Mouse (Mus musculus): ENCODE measurements at regions not wholly inside any gene's neighbourhood (a gene's known extent, or its start where the extent isn't known, plus 50 kb on each side); places are given as distances from the start of the nearest gene placed in this dataset.

DNA sequence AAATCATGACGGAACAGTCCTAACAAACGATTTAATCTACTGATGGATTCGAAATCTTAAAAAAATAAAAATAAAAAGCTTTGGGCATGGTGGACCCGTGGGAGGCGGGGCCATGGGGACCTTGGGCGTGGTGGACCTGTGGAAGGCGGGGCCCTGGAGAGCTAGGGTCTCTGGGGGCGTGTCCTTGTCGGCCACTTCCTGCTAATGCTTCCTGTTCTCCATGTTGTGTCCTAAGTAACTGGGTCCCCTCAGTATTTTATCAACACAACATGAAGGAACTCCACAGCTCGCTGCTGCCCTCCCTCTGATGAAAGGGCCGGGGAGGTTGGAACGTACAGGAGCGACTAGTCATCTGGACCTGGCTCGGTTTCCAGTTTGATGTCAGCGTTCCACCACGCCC is 75.3 kb upstream of the Plekha5 start:
- H3K9me3 ChIP-seq (replicated peaks; ENCODE audit: control insufficient read depth, low read length) = no peaks in the 10 kb centered on the region
- H3K4me1 ChIP-seq (ENCODE audit: control insufficient read depth, insufficient read depth, low read length) = no peaks in the 10 kb centered on the region
- H3K4me2 ChIP-seq = no peak overlapping the region
- no peak overlapping the region for H3K4me3 ChIP-seq (ENCODE audit: low read depth, low read length)
- WGBS (ENCODE audit: insufficient replicate concordance) = 87% methylated on average over 16 of the region's 16 CpGs
- no peaks in the 10 kb centered on the region for H3K36me3 ChIP-seq (ENCODE audit: control insufficient read depth, insufficient read depth, low read length)
- no peak overlapping the region for H3K9ac ChIP-seq (ENCODE audit: low read depth, low read length)
- H3K27ac ChIP-seq (ENCODE audit: low read depth, low read length) = no peak overlapping the region
- ATAC-seq (replicated peaks; ENCODE audit: insufficient number of reproducible peaks, low FRiP score, low TSS enrichment) = no peak
- no peaks in the 10 kb centered on the region for H3K27me3 ChIP-seq (ENCODE audit: control insufficient read depth, insufficient read depth, low read length)

DNA sequence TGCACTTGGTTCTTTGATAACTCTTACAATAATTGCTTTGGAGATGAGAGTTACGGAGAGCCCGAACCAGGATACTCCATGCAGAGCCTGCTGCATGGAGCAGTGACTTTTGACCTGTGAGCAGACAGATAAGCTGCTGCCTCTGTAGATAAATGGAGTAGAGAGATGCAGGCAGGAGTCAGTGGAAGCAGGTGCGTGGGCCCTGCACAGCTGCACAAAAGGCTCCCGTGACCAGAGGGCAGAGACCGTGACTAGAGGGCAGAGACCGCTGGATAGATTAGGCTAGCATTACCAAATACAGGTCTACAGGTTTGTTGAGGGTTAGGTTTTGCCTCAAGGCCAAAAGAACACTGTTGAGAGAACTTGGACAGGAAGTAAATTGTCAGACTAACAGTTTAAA is 76.9 kb upstream of the Plekha5 start:
- WGBS (ENCODE audit: insufficient replicate concordance) = 77% methylated on average over 6 of the region's 6 CpGs
- no peak overlapping the region for H3K4me3 ChIP-seq (ENCODE audit: low read depth, low read length)
- H3K9ac ChIP-seq (ENCODE audit: low read depth, low read length) = no peak overlapping the region
- H3K4me2 ChIP-seq = no peak overlapping the region
- no peaks in the 10 kb centered on the region for H3K4me1 ChIP-seq (ENCODE audit: control insufficient read depth, insufficient read depth, low read length)
- no peaks in the 10 kb centered on the region for H3K36me3 ChIP-seq (ENCODE audit: control insufficient read depth, insufficient read depth, low read length)
- H3K27ac ChIP-seq (ENCODE audit: low read depth, low read length) = no peak overlapping the region
- no peak for ATAC-seq (replicated peaks; ENCODE audit: insufficient number of reproducible peaks, low FRiP score, low TSS enrichment)
- H3K9me3 ChIP-seq (replicated peaks; ENCODE audit: control insufficient read depth, low read length) = no peaks in the 10 kb centered on the region
- H3K27me3 ChIP-seq (ENCODE audit: control insufficient read depth, insufficient read depth, low read length) = no peaks in the 10 kb centered on the region

DNA sequence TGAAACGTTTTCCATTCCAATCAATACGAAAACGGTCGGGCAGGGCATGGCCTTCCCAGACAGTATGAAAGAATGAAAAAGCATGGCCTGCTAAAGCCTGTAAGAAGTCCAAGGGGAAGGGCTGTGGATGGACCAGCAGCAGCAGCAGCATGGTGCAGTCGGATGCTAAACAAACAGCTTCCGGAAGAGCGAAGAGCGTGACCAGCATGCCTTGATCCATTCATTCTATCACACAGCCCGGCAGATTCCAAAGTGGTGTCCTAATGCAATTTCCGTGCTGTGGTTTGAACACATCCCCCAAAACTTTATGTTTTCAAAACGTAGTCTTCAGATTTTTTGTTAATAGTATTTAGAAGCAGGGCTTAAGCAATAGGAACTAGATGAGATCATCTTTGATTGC is 80.2 kb upstream of the Plekha5 start:
- Histone ChIP-seq H3K4me2 (no peak overlapping the region), H3K36me3 (ENCODE audit: control insufficient read depth, insufficient read depth, low read length) (no peaks in the 10 kb centered on the region), H3K9ac (ENCODE audit: low read depth, low read length) (no peak overlapping the region), H3K27me3 (ENCODE audit: control insufficient read depth, insufficient read depth, low read length) (no peaks in the 10 kb centered on the region), H3K4me1 (ENCODE audit: control insufficient read depth, insufficient read depth, low read length) (no peaks in the 10 kb centered on the region), H3K9me3 (replicated peaks; ENCODE audit: control insufficient read depth, low read length) (no peaks in the 10 kb centered on the region), H3K4me3 (ENCODE audit: low read depth, low read length) (no peak overlapping the region), H3K27ac (ENCODE audit: low read depth, low read length) (no peak overlapping the region)
- no peak for ATAC-seq (replicated peaks; ENCODE audit: insufficient number of reproducible peaks, low FRiP score, low TSS enrichment)
- 79% methylated on average over 11 of the region's 11 CpGs for WGBS (ENCODE audit: insufficient replicate concordance)

DNA sequence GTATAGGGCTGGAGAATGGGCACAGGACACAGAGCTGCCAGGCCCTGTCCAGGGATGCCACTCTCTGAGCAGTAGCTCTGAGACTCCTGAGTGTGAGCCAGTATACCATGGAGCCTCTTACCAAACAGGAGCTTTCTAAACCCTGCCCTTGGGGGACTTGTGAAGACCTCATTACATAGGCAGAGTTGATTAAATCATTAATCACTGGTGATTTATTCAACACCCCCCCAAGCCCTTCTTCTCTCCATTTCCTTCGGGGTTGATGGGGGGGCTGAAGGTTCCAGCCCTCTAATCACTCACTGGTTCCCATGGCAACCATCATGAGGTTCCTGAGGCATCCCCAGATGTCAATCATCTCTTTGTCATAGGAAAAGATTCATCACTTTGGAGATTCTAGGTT is 81.0 kb upstream of the Plekha5 start:
- no peak for ATAC-seq (replicated peaks; ENCODE audit: insufficient number of reproducible peaks, low FRiP score, low TSS enrichment)
- Histone ChIP-seq H3K27me3 (ENCODE audit: control insufficient read depth, insufficient read depth, low read length) (no peaks in the 10 kb centered on the region), H3K4me2 (no peak overlapping the region), H3K9me3 (replicated peaks; ENCODE audit: control insufficient read depth, low read length) (no peaks in the 10 kb centered on the region), H3K27ac (ENCODE audit: low read depth, low read length) (no peak overlapping the region), H3K4me1 (ENCODE audit: control insufficient read depth, insufficient read depth, low read length) (0 out of 2 replicates have a peak, but pooled peaks cover 2% of the 10 kb centered on the region), H3K36me3 (ENCODE audit: control insufficient read depth, insufficient read depth, low read length) (no peaks in the 10 kb centered on the region), H3K4me3 (ENCODE audit: low read depth, low read length) (no peak overlapping the region), H3K9ac (ENCODE audit: low read depth, low read length) (no peak overlapping the region)
- 63% methylated on average over 1 of the region's 1 CpGs for WGBS (ENCODE audit: insufficient replicate concordance)

DNA sequence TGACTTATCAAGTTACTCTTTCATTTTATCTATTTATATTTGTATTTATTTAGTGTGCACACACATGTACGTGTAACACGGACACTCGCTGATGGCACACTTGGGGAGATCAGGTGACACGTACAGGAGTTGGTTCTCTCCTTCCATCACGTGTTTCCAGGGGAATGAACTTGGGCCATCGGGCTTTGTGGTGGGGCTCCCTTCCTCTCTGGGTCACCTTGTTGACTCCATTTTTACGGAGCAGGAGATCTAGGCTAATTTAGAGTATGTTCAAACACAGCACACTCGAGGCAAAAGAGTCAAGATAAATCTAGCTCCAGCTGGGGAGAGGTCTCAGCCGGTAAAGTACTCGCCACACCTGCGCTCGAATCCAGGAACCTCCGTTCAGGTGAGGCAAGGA is 84.1 kb upstream of the Plekha5 start:
- no peaks in the 10 kb centered on the region for H3K36me3 ChIP-seq (ENCODE audit: control insufficient read depth, insufficient read depth, low read length)
- no peak for ATAC-seq (replicated peaks; ENCODE audit: insufficient number of reproducible peaks, low FRiP score, low TSS enrichment)
- no peak overlapping the region for H3K27ac ChIP-seq (ENCODE audit: low read depth, low read length)

DNA sequence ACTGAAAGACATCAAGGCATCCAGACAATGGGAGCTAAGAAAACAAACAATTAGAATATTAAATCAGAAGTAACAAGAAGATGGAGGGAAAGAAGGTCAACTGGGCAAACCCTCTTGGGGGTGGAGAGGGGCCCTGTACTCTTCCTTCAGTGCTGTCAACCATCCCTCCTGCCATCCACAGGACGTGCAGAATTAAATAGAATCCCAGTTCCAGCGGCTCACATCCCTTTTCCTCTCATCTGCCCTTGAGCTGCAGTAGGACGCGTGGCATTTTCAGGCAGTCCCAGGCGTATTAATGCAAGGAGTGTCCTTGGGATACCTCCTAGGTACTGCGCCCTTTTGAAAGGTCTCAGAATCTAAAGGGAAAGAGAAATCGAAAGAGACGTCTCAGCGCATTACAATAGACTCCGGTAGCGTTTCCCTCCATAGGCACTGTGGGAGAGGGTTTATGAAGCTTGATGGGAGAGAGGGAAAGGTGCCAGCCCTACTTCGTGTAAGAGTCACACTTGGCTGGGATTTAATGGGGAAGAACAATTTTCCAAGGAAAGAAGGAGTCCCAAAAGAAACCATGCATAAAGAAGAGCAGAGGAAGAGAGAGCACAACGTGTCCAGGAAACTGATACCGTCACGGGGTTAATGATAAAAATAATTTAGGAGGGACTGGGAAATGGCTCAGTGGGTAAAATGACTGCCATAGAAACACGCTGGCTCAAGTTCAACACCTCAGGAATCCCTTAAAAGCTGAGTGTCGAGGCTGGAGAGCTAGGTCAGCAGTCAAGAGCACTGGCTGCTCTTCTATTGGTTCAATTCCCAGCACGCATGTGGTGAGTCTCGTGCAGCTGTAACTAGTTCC is 85.7 kb upstream of the Plekha5 start:
- no peak for ATAC-seq (replicated peaks; ENCODE audit: insufficient number of reproducible peaks, low FRiP score, low TSS enrichment)
- 0 out of 2 replicates have a peak overlapping the region, but pooled peaks have one; percentile 22 for H3K4me3 ChIP-seq (ENCODE audit: low read depth, low read length)
- peak overlapping the region; percentile 52 for H3K4me2 ChIP-seq
- peak overlapping the region; percentile 22; the same call in 1 of the 2 replicates for H3K9ac ChIP-seq (ENCODE audit: low read depth, low read length)
- no peaks in the 10 kb centered on the region for H3K36me3 ChIP-seq (ENCODE audit: control insufficient read depth, insufficient read depth, low read length)
- no peaks in the 10 kb centered on the region for H3K27me3 ChIP-seq (ENCODE audit: control insufficient read depth, insufficient read depth, low read length)
- 0 out of 2 replicates have a peak, but pooled peaks cover 2% of the 10 kb centered on the region for H3K4me1 ChIP-seq (ENCODE audit: control insufficient read depth, insufficient read depth, low read length)
- WGBS (ENCODE audit: insufficient replicate concordance) = 41% methylated on average over 19 of the region's 19 CpGs
- H3K9me3 ChIP-seq (replicated peaks; ENCODE audit: control insufficient read depth, low read length) = no peaks in the 10 kb centered on the region
- H3K27ac ChIP-seq (ENCODE audit: low read depth, low read length) = no peak overlapping the region

More for the DNA sequence above, 84.1 kb upstream of the Plekha5 start:
- WGBS (ENCODE audit: insufficient replicate concordance) = 62% methylated on average over 13 of the region's 13 CpGs
- H3K9ac ChIP-seq (ENCODE audit: low read depth, low read length) = no peak overlapping the region
- H3K9me3 ChIP-seq (replicated peaks; ENCODE audit: control insufficient read depth, low read length) = no peaks in the 10 kb centered on the region
- H3K4me3 ChIP-seq (ENCODE audit: low read depth, low read length) = no peak overlapping the region
- H3K27me3 ChIP-seq (ENCODE audit: control insufficient read depth, insufficient read depth, low read length) = no peaks in the 10 kb centered on the region
- no peak overlapping the region for H3K4me2 ChIP-seq
- H3K4me1 ChIP-seq (ENCODE audit: control insufficient read depth, insufficient read depth, low read length) = 0 out of 2 replicates have a peak, but pooled peaks cover 2% of the 10 kb centered on the region

DNA sequence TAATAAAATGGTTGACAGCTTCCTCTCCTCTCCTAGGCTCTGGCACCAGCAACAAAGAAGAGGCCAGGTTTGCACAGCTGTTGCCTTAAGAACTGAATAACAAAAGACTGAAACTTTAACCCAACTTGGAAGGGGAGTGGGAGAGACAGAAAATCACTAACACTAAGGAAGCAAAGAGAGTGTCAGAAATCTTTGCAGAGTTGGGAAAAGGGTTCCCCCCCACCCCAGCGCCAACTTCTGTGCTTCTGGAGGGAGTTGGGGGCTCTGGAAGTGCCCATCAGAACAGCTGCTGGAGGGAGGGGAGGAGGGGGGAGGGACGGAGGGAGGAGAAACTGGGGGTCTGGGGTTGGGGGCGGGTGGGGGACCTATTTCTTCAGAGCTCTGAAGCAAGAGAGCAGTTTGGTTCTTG is 86.8 kb upstream of the Plekha5 start:
- H3K9me3 ChIP-seq (replicated peaks; ENCODE audit: control insufficient read depth, low read length) = no peaks in the 10 kb centered on the region
- H3K4me2 ChIP-seq = peak overlapping the region; percentile 52
- no peak overlapping the region for H3K27ac ChIP-seq (ENCODE audit: low read depth, low read length)
- 24% methylated on average over 3 of the region's 3 CpGs for WGBS (ENCODE audit: insufficient replicate concordance)
- H3K36me3 ChIP-seq (ENCODE audit: control insufficient read depth, insufficient read depth, low read length) = no peaks in the 10 kb centered on the region
- no peaks in the 10 kb centered on the region for H3K27me3 ChIP-seq (ENCODE audit: control insufficient read depth, insufficient read depth, low read length)
- H3K4me3 ChIP-seq (ENCODE audit: low read depth, low read length) = no peak overlapping the region
- ATAC-seq (replicated peaks; ENCODE audit: insufficient number of reproducible peaks, low FRiP score, low TSS enrichment) = no peak
- no peak overlapping the region for H3K9ac ChIP-seq (ENCODE audit: low read depth, low read length)
- 0 out of 2 replicates have a peak, but pooled peaks cover 2% of the 10 kb centered on the region for H3K4me1 ChIP-seq (ENCODE audit: control insufficient read depth, insufficient read depth, low read length)

DNA sequence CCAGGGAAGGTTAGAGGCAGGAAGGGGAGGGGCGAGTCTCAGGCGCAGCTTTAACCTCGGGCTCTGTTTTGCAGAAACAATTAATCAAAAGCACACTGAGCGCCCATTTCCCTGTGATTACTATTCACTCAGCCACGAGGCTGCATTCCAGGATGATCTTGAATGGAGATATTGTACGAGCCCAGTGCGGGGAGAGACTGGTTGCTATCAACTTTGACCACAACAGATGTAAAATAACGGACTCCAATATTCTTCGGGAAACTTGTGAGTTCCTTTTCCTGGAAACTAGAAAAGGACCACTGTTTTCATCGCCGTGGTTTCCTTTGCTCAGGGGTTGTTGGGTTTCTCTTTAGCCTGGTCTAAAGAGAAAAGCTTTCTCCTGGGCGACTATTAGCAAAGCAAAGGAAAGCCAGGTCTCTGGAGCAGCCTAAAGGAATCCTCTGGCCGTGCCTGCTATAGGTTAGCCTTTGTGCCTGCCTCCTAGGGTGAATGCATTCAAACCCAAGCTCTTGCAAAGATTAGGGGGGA is 87.4 kb upstream of the Plekha5 start:
- Histone ChIP-seq H3K4me1 (ENCODE audit: control insufficient read depth, insufficient read depth, low read length) (0 out of 2 replicates have a peak, but pooled peaks cover 2% of the 10 kb centered on the region), H3K36me3 (ENCODE audit: control insufficient read depth, insufficient read depth, low read length) (no peaks in the 10 kb centered on the region), H3K27ac (ENCODE audit: low read depth, low read length) (no peak overlapping the region), H3K9me3 (replicated peaks; ENCODE audit: control insufficient read depth, low read length) (no peaks in the 10 kb centered on the region), H3K27me3 (ENCODE audit: control insufficient read depth, insufficient read depth, low read length) (no peaks in the 10 kb centered on the region), H3K4me3 (ENCODE audit: low read depth, low read length) (no peak overlapping the region), H3K9ac (ENCODE audit: low read depth, low read length) (no peak overlapping the region), H3K4me2 (peak overlapping the region; percentile 41)
- no peak for ATAC-seq (replicated peaks; ENCODE audit: insufficient number of reproducible peaks, low FRiP score, low TSS enrichment)
- WGBS (ENCODE audit: insufficient replicate concordance) = 4% methylated on average over 13 of the region's 13 CpGs

All from heart, embryonic 11.5 days (tissue).